Mouse (Mus musculus) spleen, postnatal 14 days (tissue): ENCODE measurements around the gene Bcl2l11.

Experiments
- DNase-seq, 2 experiments: peaks; one replicate each; pipeline ENCODE4 v3.0.0; 2021 to 2022; ENCODE audit warnings: low spot score in 2 of 2

Gene Bcl2l11

GRCm38 (mm10) chr2:128139781-128140180 lies 13.9 kb downstream of the Bcl2l11 start:
- no peak for DNase-seq

- DNase-seq: no peak
Measured at GRCm38 (mm10) chr2:128140183-128140582, 14.3 kb downstream of the Bcl2l11 start.

GRCm38 (mm10) chr2:128143992-128144391 lies 18.2 kb downstream of the Bcl2l11 start:
- DNase-seq: no peak

- DNase-seq: no peak
Measured at GRCm38 (mm10) chr2:128145433-128145832, 19.6 kb downstream of the Bcl2l11 start.

GRCm38 (mm10) chr2:128149596-128149995 lies 23.8 kb downstream of the Bcl2l11 start:
- DNase-seq: no peak

- DNase-seq: no peak
Measured at GRCm38 (mm10) chr2:128152211-128152610, 26.4 kb downstream of the Bcl2l11 start.

- peak in 1 of 2 experiments; percentile 40 for DNase-seq
Measured at GRCm38 (mm10) chr2:128152845-128153550, 27.2 kb downstream of the Bcl2l11 start.

- no peak for DNase-seq
Measured at GRCm38 (mm10) chr2:128153551-128153910, 27.7 kb downstream of the Bcl2l11 start.

DNA sequence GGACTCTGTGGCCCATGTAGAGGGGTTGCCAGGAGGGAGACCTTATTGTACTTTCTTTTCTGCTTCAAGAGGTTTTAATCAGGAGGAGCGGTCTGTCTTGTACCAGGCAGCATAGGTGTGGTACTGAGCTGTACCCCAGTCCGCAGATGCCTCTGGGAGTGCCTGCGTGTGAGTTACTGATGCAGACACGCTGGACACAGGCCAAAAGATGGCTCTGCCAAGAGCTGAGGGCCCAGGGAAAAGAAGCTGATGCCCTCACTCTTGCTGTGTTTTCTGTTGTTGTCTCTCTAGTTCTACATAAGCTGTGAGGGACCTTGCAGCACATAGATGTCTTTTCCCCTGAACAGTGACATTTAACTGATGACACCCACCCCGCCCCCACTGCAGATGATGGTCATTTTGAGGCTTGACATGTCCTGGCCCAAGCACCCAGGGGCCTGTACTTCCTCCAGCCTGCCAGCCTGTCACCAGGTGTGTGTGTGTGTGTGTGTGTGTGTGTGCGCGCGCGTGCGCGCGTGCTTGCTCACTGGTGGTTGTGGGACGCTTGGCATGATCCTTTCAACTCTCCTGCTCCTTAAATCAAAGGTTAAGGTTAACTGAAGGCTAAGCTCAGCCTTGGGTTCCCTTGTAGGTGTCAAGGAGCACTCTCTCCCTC lies 29.7 kb downstream of the Bcl2l11 start:
- peak; percentile 40 to 51 for DNase-seq

- DNase-seq: no peak
Measured at GRCm38 (mm10) chr2:128156067-128156462, 30.2 kb downstream of the Bcl2l11 start.

DNA sequence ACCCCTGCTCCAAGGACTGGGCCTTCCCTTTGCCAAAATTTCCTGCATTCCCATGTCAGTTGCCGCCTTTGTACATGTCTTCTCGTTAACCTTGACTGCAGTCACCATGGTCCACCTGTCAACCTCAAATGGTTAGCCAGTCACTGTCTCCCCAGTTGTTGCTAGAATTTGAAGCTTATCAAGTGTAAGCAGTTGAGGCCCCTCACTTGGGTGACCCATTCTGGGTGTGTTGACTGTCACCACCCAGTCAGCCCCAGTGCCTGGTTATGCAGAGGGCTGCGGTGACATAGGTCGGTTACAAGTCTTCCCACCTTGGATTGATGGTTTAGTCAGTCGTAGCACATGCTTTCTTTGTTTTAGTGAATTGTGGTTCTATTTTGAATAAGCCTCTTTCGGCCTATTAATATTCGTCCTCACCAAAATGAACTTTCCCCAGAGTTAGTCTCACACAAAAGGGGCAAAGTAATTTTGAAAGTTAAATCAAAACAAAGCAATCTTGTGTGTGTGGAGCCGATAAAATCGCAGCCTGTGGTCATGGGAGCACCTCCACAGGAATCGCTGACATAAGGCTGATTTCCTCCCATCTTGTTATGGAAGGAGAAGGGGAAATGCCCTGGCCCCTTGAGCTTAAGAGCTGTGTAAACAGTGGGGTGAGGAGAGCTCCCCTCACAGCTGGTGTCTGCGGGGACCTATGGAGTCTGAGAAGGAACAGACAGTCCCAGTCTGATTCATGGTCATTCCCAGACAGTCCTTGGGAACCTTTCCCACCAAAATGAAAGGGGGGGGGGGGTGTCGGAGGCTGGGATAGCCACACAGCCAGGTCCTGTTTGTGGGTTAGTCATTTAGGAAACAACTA lies 30.9 kb downstream of the Bcl2l11 start:
- no peak for DNase-seq

DNA sequence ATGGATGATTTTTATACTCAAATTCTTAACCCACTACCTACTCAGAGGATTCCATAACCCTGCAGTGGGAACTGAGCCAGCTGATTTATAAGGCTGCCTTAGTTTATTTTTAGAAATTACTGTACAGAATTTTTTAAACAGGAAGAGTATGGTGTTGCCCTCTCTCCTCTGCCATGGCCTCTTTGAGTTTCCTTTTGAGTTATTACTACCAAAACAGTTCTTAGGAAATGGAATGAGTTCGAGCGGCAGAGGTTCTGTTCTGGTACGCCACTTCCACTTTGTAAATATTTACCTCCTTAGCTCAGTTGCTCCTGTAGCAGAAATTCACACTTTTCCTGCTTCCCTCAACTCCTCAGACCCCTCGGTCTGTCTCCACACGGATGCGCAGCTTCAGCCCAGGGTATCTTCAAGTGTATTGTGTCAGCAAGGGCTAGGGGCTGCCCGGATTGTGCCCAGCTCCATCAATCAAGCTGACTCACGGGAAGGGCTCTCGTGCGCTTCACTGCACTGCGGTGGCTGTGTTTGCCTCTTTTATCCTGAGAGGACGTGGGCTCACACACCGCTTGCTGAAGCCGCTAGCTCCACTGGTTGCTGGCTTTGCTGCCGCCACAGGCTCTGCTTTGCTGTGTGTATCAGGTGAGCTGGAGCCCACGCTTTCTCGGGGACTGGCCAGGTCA lies 33.0 kb downstream of the Bcl2l11 start:
- DNase-seq: no peak

DNA sequence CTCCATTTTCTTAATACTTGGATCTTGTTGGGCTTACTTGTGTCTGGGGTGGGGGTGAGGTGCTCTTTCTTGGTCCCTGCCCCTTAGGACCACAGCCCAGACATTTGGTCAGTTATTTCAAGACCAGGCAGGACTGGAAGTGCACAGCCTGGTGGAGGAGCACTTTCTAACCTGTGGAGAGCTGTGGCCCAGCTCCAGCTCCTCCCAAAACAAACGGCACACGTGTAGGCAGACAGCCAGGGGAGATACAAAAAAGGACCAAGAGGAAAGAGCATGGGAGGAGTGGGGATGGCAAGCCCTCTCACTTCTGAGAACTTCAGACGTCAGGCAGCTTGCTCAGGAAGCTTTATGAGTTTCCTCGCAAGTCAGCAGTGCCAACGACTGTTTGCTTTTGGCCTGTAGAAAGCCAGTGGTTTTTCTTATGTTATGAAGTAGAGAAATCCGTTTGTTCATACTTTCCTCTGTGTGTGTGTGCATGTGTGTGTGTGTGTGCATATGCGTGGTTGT lies 33.8 kb downstream of the Bcl2l11 start:
- DNase-seq: no peak

DNA sequence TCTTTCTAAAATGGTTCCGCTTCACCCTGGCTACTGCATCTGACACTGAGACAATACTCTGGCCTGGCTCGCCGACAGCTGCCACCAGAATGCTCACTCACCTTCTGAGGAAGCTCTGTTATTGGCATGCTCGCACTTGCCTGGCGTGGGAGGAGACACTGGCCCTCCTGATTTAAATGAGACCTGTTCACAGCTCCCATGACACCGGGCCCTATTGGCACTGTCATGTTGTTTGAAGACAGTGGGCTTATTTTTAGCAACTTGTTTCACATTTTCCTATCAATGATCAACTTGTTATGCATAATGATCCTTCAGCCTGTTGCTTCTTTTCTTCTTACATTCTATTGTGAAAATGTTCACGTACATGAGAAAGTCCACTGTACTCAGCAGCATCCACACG lies 37.3 kb downstream of the Bcl2l11 start:
- no peak for DNase-seq

- DNase-seq: no peak
Measured at GRCm38 (mm10) chr2:128166623-128167423, 41.0 kb downstream of the Bcl2l11 start.

DNA sequence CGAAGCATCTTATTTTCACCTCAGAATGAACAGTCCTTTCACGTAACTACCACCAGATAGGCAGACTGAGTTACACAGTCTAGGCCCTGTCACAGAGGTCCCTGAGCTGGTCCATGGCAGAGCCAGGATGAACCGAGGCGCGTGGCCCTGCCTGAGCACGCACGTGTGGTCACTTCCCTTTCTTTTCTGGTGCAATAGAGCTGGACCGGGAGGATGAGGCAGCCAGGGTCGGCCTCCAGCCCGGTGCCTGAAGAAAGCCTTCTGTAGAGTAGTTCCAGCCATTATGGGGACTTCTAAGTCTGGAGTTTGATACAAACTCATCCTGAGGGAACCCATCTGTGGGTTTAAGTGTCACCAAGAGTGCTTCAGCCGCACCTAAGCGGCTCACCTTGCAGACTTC lies 42.1 kb downstream of the Bcl2l11 start:
- DNase-seq: no peak

GRCm38 (mm10) chr2:128169486-128169885 lies 43.6 kb downstream of the Bcl2l11 start:
- DNase-seq: no peak

DNA sequence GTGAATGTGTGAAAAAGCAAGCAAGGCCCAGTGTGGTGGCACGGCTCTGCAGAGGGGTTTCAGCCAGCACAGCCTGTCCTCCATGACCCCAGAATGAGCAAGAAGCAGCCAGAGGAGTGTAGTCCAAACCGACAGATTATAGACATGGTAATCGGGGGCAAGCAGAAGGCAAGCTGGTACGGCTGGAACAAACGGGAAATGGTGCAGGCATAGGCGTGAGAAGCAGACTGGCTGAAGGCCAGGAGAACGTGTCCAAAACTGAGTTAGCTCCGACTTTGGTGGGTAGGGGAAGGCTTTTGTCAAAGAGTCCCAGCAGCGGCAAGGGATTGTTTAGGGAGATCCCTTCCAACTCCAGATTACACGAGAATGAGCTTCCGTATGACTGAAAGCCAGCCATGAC lies 44.1 kb downstream of the Bcl2l11 start:
- no peak for DNase-seq

DNA sequence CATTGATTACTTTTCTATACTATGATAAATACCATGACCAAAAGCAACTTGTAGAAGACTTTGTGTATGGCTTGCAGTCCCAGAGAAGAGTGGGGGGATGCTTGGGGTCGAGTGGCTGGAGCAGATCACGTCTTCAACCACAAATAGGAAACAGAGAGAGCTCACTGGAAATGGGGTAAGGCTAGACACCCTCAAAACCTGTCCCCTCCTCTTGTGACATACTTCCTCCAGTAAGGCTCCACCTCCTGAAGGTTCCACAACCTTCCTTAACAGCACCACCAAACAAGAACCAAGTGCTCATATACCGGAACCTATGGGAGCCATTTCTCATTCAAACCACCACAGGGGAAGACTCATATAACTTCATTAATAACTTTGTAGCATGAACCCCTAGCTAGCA lies 44.8 kb downstream of the Bcl2l11 start:
- DNase-seq: no peak

GRCm38 (mm10) chr2:128172266-128172665 lies 46.4 kb downstream of the Bcl2l11 start:
- DNase-seq: no peak

DNA sequence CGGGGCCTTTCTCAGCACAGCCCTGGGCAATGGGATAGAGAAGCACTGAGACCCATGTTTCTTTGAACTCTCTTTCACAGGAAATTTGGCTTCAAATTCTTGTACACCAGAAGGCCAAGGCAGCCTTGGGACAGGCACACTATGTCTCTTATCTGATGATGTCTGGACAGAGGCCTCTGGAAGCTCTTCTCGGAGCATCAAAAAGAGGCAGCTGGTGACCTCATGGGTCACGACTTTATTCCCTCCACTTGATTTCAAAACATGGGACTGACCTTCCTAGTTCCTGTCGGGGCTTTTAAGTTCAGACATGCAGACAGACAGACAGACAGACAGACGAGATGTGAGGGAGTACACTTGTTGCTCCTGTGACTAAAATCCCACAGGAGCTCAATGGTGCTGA lies 48.3 kb downstream of the Bcl2l11 start:
- no peak for DNase-seq
